Mouse (Mus musculus): ENCODE measurements around the gene Gm49630. TPM values are rescaled to one million over a fixed set of nuclear protein-coding genes. Genes with fewer than 3 reads are reported as not detected.
"Not testable (repeated sequence)": the region's sequence is repeated elsewhere in the genome, so short reads cannot be mapped to it uniquely, and the experiment has no call there.

Gm49630 gene
- total RNA-seq, 2 experiments from 2014 or later: not detected

DNA sequence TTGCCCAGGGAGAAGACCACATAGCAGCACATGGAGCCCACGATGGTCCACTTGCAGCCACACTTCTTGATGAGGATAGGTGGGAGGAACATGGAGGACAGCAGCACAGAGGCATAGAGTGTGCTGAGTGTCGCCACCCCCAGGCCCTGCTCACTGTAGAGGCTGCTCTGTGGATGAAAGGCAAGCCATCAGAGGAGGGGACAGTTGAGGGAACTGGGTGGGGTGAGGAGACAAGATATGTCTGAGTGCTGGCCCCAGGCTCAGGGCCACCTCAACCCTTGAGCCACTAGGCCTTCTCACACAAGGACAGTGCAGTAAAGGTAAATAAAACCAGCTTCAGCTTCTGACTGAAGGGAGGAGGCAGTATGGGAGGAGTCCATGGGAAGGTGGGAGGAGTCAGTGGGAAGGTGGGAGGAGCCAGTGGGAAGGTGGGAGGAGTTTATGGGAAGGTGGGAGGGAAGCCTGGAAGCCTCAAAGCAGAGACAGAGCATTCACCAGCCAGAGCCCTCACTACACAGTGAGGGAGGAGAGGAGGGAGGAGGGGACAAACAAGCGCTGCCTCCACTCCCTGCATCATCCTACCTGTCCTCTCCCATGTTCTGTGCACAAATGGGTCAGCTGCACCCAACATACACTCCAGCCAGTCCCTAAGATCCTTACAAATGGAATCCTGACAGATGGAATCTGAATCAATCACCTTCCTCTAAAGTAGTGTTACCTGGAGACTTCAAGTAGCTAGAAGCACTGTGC, 5.3 kb upstream of the Gm49630 start:
- intact Hi-C loops (cut with DNase I); DNase-seq (ENCODE audit: low spot score in 2 of 2): not testable (repeated sequence)

DNA sequence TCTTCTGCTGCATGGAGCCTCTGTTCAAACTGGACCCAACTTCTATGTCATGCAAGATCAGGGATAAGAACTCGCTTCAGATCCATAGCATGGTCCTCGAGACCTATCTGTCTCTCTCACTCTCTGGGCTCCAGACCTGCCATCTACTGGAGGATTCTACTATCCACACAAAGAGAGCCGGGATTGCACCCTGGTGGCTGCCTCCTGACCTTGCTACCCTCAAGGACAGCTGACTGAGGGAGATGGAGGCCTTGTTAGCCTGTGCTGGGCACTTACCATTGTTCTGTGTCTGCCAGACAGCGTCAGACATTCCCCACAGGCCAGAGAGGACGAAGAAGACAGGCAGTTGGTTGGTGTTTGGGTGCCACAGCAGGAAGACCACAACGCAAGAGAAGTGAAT, 2.4 kb downstream of the Gm49630 start:
- DNase-seq (ENCODE audit: low spot score in 2 of 2): not testable (repeated sequence)

DNA sequence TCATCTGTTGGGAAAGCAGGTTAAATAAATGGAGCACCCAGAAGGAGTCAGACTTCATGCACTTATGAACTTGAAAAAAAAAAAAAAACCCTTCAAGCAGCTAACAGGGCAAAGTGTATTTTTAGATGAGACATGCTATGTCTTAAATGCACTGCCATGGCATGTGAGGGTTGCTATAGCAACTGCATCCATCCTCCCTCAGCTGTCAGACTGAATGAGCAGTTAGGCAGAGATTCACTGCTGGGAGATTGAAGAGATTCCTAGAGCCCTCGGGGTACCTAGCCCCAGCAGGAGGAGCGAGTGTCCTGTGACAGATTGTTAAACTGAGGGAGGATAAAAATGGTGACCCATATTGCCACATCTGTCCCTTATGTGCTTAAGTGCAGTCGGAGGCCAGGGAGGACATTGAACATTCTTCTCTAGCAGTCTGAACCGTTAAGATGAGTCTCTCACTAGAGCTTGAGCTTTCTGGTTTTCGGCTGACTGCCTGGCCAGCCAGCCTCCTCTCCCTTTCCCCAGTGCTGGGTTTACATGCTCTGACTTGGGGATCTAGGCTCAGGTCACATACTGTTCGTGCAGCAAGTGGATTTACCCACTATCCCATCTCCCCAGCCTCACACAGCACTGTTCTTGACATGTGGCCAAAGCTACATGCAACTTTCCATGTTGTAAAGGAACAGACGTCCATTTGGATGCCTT, 5.0 kb downstream of the Gm49630 start:
- peak in 1 of 2 experiments; percentile 40 for DNase-seq (ENCODE audit: low spot score in 2 of 2)
- intact Hi-C loops (cut with DNase I): not testable (repeated sequence)

More for the DNA sequence above, 2.4 kb downstream of the Gm49630 start:
- intact Hi-C loops (cut with DNase I): not testable (repeated sequence)

DNA sequence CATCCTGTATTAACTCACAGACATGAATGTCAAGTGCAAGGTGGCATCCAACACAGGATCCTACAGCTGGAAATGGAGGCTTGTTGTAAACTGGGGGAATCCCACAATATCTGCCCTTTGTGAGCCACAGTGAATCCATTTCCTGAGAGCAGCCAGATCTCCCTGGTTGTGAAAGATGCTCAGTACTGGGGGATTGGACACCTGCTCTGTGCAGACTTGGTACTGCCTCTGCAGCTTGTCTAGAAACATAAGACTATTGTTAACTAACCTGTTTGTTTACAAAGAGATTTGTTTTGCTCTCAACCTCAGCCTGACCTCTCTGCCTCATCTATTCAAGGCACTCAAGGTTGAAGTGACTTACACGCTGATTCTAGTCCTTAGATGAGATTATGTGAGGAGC, 5.5 kb downstream of the Gm49630 start:
- intact Hi-C loops (cut with DNase I); DNase-seq (ENCODE audit: low spot score in 2 of 2): not testable (repeated sequence)

DNA sequence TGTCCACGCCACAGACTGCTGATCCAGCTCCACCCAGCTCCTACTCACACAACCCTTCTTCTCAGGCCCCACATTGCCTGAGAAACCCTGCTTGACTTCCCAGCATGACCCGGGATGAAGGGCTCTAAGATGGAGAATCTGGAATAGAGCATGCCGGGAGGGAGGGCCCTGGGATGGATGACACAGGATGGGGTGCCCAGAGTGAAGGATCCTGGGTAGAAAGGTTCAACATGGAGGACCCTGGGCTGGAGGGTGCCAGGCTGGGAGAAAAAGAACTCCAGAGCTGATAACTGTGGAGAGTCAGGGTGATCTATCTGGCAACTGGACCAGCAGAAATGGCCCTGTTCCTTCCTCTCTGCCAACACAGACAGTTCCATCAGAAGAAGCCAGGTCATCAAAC, 6.2 kb downstream of the Gm49630 start:
- DNase-seq (ENCODE audit: low spot score in 2 of 2); intact Hi-C loops (cut with DNase I): not testable (repeated sequence)

DNA sequence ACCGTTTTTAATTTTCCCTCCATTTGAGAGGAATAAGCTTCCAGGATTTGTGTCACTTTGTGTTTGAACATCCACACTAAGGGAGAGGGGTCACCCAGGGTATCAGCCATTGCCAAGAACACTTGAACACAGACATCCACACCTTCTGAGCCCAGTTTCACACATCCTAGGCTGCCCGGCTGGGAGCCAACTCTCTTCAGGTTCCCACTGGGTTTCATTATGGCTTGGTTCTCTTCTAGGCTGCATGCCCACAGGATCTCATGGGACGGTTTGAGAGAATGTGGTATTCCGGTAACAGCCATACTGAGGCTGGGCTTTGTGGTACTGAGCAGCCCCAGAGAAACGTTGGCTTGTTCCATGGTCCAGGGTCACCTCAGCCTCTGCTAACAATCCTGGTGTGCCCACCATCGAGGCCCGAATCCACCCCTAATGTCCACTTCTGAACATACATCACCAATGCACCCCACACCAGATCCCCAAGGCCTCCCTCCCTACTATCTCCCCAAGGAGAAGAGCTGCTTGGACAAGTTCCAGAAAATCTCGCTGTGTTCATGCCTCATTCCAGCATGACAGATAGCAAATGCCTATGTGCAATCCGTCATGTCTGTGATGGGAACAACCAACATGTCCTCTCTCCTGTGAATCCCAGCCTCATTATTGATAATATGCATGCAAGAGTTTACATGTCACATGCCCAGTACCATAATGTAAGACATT, 10.9 kb downstream of the Gm49630 start:
- intact Hi-C loops (cut with DNase I): not testable (repeated sequence)

DNA sequence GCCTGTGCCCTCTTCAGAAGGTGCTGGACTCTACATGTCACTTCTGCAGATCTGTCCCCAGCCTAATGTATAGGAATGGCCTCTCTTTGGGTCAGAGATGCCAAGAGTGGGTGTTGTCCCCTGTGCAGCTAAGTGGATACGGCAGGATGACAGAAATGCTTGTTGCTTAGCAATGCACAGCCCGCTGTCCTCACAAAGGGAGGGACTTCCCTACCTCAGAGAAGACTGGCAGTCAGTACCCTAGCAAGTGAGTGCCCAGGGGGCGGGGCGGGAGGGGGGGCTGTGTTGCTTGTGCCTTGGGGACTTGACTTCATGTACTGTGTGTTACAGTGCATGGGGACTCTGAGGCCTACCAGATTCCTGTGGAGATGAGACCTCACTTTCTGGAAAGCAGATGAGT, 12.0 kb downstream of the Gm49630 start:
- DNase-seq (ENCODE audit: low spot score in 2 of 2); intact Hi-C loops (cut with DNase I): not testable (repeated sequence)

More for the DNA sequence above, 10.9 kb downstream of the Gm49630 start:
- peak in 1 of 2 experiments; percentile 23 for DNase-seq (ENCODE audit: low spot score in 2 of 2)

DNA sequence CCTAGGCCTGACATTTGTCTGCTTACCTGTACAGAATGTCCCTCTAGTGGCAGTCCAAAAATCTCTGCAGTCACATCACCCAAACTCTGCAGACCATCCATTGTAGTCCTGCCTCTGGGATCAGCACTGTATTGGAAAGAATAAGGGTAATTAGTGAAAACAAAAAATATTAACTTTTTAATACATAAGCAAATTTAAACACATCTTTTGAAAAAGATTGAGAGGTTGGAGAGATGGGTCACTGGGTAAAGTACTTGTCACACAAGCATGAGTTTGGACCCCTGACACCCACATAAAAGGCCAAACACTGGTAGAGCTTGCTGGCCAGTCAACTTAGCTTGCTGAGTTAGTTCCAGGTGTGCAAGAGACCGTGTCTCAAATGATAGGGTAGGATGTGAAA, 19.2 kb downstream of the Gm49630 start, which contains the start of gene Ttll2:
Gene Ttll2, minus strand, starts transcription at position 101 of the 400 bp plus-strand sequence.
- DNase-seq (ENCODE audit: low spot score in 2 of 2); intact Hi-C loops (cut with DNase I): not testable (repeated sequence)

DNA sequence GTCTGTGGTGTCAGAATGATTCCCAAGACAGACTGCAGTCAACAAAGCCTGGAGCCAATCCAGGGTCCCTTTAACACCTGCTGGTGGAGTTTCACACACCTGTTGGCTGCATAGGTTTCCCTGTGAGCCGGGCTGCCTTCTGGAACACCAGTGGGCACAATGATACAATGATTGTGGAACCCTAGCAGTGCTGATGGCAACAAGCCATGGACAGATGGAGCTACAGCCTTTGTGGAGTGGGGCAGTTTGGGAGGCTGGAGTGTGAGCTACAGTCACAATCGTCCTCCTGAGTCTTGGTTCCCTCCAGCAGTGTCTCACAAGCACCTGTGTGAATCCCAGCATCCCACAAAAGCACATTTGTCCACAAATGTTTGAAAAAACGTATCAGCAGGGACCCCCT, 23.0 kb downstream of the Gm49630 start:
- DNase-seq (ENCODE audit: low spot score in 2 of 2): not testable (repeated sequence)

DNA sequence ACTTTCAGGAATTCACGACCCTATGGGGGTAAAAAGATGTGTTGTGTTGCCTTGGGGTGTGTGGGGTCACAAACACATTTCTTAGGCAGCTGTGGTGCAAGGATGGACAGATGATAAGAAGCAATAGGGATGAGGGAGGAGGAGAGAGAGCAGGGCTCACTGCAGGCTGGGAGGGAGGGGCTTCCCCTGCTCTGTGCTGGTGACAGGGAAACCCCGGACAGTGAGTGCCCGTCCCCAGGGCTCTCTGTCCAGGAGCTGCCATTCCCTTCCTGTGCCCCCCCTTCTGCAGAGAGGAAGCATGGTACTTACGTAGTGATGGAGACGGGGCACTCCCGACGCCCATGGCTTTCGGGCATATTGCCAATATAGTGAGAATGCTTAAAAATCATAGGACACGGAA, 34.4 kb downstream of the Gm49630 start:
- DNase-seq (ENCODE audit: low spot score in 2 of 2); intact Hi-C loops (cut with DNase I): not testable (repeated sequence)

More for the DNA sequence above, 23.0 kb downstream of the Gm49630 start:
- intact Hi-C loops (cut with DNase I): not testable (repeated sequence)

DNA sequence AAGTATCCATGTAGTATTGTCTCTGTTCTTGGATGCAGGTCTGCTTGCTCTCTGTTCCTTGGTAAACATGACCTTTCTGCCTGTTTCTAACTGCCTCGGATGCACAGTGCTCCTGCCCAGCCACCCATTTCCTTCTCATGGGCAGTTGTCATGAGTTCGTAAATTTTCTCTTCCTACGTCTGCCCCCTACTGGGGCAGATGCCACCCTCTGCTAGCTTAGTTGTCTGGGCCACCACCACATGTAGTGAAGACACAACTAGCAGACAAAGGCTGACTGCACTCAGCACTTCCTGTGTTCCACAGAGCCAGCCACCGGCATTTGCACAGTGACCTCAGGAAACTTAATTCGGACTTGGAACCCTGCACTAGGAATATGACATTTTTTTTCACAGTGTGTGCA, 39.0 kb downstream of the Gm49630 start:
- DNase-seq (ENCODE audit: low spot score in 2 of 2); intact Hi-C loops (cut with DNase I): not testable (repeated sequence)

DNA sequence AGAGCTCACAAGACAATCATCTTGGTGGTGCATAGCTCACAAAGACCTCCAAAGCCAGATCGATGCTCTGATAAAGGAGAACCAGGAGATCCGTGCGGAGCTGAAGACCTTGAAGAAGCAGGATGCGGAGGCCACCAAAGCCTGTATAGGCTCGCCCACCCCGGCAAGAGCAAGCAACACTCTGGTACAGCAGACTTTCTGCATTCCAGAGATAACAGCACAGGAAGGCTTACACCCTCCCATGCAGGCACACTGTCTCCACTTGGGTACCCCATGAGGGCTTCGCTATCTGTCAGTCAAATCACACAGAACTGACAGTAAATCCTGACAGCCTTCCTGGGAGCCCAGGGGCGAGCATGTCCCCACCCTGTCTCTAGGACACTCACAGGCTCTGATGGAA, 45.4 kb downstream of the Gm49630 start:
- intact Hi-C loops (cut with DNase I); DNase-seq (ENCODE audit: low spot score in 2 of 2): not testable (repeated sequence)

DNA sequence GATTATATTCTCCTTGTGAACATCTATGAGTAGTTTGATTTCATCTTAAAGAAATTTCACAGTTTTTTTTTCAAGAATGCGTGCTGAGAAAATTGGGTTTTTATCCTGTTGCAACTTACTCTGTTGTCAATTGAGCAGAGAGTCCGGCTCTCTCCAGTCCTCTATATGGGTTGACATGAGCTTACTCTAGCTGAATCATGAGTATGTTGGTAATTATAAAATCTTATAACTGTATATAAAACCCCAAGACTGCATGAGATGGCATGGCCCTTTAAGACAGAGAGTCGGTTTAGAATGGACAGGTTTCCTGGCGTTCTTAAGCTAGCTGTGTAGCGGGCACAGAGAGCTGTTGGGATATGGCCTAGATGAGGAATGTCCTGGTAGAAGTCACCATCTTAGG, 47.4 kb downstream of the Gm49630 start, which contains the start of gene Tcp10a:
Gene Tcp10a, plus strand, starts transcription at position 301 of the 400 bp plus-strand sequence.
- intact Hi-C loops (cut with DNase I); DNase-seq (ENCODE audit: low spot score in 2 of 2): not testable (repeated sequence)

DNA sequence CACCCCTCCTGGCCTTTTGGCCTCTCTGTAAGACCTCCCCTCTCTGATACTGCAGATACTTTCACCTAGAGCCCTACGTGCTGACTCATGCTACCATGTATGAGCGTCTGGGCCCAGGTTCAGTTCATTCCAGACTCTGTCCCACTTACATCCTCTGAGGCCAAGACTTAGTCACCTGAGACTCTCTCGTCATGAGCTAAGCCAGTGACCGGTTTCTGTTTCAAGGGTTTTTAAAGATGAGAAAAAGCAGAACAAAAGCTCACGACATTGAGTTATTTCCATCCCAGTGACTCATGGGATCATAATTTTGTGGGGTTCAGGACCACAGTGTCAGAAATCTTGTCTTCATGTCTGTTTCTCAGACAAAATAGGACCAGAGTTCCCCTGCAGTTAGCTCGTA, 52.0 kb downstream of the Gm49630 start:
- DNase-seq (ENCODE audit: low spot score in 2 of 2); intact Hi-C loops (cut with DNase I): not testable (repeated sequence)

DNA sequence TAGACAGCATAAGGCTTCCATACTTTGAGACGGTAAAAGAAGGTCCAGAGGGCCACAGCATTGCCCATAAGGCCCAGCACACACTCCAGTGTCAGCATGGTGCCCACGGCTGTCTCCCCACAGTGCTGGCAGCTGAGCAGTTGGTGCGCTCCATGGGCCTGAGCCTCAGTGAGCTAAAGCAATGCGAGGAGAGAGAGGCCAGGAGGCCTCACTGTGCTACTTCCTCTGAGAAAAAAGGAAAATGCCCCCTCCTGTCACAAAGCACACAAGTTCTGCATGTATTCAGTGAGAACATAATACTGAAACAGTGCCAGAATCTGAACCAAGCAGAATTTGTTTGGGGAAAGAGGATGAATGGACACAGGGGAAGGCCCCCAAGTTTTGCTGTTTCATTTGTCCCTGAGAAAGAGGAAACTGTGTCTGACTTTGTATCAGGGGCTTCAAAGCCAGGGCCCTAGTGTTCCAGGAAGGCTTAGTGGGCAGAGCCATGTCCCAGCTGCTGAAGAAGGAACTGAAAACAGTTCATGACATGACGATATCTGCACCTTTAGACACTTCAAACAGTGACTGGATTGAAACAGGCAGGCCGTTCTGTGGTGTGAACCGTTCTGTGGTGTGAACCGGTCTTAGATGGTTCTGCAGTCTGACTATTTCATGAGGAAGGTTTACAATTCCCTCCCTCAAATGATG, 55.9 kb downstream of the Gm49630 start:
- intact Hi-C loops (cut with DNase I); DNase-seq (ENCODE audit: low spot score in 2 of 2): not testable (repeated sequence)

DNA sequence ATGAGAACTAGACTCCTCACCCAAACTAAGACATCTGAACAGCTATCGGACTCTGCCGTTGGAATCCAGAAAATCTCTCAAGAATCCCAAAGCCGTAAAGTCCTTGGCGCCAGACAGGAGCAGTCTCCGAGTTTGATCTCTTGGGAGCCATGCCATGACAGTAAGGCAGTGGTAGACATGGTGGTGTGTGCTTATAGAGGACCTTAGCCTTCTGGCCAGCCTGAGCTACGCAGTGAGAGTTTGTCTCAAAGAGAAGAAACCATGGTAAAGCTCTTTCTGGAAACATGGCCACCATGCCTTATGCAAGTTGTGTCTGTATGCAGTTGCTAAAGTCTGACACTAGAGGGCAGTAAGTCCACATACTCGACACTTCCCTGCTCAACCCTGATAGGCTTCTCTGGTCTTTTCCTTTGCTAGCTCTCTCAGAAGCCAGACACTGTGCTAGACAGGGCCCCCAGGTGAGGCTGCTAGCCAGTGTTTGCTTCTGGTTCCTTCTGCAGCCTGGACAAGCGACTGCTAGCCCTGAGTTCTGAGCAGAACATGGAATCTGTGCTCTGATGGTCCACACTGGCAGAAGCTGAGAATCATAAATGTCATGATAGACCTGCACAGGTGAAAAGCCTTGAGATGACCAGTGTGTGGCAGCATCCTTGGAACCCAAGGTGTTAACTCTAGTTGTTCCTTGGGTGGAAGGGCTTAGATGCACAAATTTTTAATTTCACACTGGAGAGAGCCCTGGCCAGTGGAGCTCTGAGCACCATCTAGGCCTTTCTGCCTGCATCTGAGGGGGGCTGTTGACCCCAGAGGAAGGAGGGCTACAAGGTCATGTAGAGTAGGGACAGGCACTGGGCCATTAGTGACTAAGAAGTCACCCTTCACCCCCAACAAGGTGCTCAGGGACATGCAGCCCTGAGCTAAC, 65.2 kb downstream of the Gm49630 start:
- intact Hi-C loops (cut with DNase I): not testable (repeated sequence)
- DNase-seq (ENCODE audit: low spot score in 2 of 2): peak; percentile 70 to 82

All from left cerebral cortex, postnatal 25 days (tissue).